Mouse (Mus musculus) small intestine, adult 2 months (tissue): ENCODE measurements at regions not wholly inside any gene's neighbourhood (a gene's known extent, or its start where the extent isn't known, plus 50 kb on each side); places are given as distances from the start of the nearest gene placed in this dataset.

Experiments
- CTCF ChIP-seq: fragments of 200-500 bp; IDR thresholded peaks from 2 replicates; pipeline ENCODE4 v1.5.1; 2012; ENCODE audit warnings: low read depth, mild to moderate bottlenecking, control low read depth, inconsistent platforms, low read length, moderate library complexity, mixed read lengths; ENCODE audit not compliant: insufficient replicate concordance, insufficient read length; ENCODE audit errors: extremely low read depth
- POLR2A ChIP-seq: fragments of 200-500 bp; IDR thresholded peaks from 2 replicates; pipeline ENCODE4 v1.6.1; 2012; ENCODE audit warnings: low read depth, mild to moderate bottlenecking, control low read depth, inconsistent platforms, low read length, moderate library complexity

- TF ChIP-seq CTCF (no peak), POLR2A (no peak)
These were observed 76.9 kb downstream of the Ubiad1 start for GRCm38 (mm10) chr4:148367671-148368070.
